Mouse (Mus musculus): ENCODE data around the gene Tph2.

- TF ChIP-seq CTCF (IDR thresholded peaks at IDR 0.05; ENCODE audit: control insufficient read depth, insufficient read depth, insufficient replicate concordance, low read depth, low read length), result no peak
- no peak for TF ChIP-seq POLR2A (IDR thresholded peaks at IDR 0.05; ENCODE audit: control insufficient read depth, low read depth, low read length)
Observed at GRCm38 (mm10) chr10:115143641-115144040, 41.2 kb downstream of the Tph2 start.
